ENCODE assay signal across 8 mouse cellular contexts in genomic region chr5:136245541-136246451, GRCm38 (mm10). TPM values are rescaled to one million over a fixed set of nuclear protein-coding genes. Genes with fewer than 3 reads are reported as not detected.
A peak's percentile ranks its signal among the peaks of the same experiment; 100 is the strongest.
DNase-seq lines count a peak whose midpoint lies in the region; ATAC-seq and TF ChIP-seq lines count a peak whose summit lies in the region.

No protein-coding gene starts in this region.

- peaks cover 9% of the 10 kb centered on the region for H3K27me3 ChIP-seq in liver, embryonic 14.5 days (ENCODE audit: control insufficient read depth, insufficient read depth, low read length)

- WGBS in liver, embryonic 14.5 days (ENCODE audit: insufficient replicate concordance): 22% methylated on average over 15 of the region's 15 CpGs

- peak overlapping the region in 1 of 2 experiments; percentile 7; a peak in 1 of 4 replicates for H3K4me3 ChIP-seq in liver, embryonic 14.5 days (ENCODE audit: insufficient read depth in 1 of 2, low read depth in 2 of 2, low read length in 2 of 2)

- no peaks in the 10 kb centered on the region for H3K9me3 ChIP-seq in liver, embryonic 14.5 days (ENCODE audit: control insufficient read depth, low read length)

- TF ChIP-seq CTCF in liver, embryonic 14.5 days (IDR thresholded peaks at IDR 0.05; ENCODE audit: low read depth): no peak

- H3K36me3 ChIP-seq in liver, embryonic 14.5 days (replicated peaks; ENCODE audit: control insufficient read depth, insufficient read depth, low read depth): no peaks in the 10 kb centered on the region

- no peak for ATAC-seq in liver, embryonic 14.5 days (ENCODE audit: insufficient read depth)

- no peak for TF ChIP-seq EP300 in liver, embryonic 14.5 days (IDR thresholded peaks at IDR 0.05; ENCODE audit: low read depth)

- no peak overlapping the region for H3K9ac ChIP-seq in liver, embryonic 14.5 days (replicated peaks)

- DNase-seq in adrenal gland, adult 2 months: peak; percentile 28
- no peak for DNase-seq in adrenal gland, postnatal 10 days
- peak; percentile 16 for DNase-seq in urinary bladder, postnatal 14 days (ENCODE audit: low spot score)
- DNase-seq in urinary bladder, adult 2 months (ENCODE audit: low spot score): no peak
- no peak for DNase-seq in liver, embryonic 14.5 days (ENCODE audit: low read depth in 3 of 3, low spot score in 3 of 3)
- DNase-seq in c-Kit-positive CD71-positive TER-119-positive erythroid progenitor cells, embryonic 14.5 days (ENCODE audit: low spot score): no peak
- DNase-seq in layer of hippocampus, postnatal 25 days (ENCODE audit: extremely low spot score in 1 of 2, low spot score in 1 of 2): no peak
- DNase-seq in right cerebral cortex, postnatal 4 days: no peak

- H3K4me2 ChIP-seq in liver, embryonic 14.5 days (ENCODE audit: low read depth): peak overlapping the region; percentile 72

- no peak overlapping the region for H3K27ac ChIP-seq in liver, embryonic 14.5 days

- H3K4me1 ChIP-seq in liver, embryonic 14.5 days (replicated peaks; ENCODE audit: control insufficient read depth in 2 of 2, insufficient read depth in 2 of 2, low read length in 1 of 2): 0 out of 4 replicates have a peak, but pooled peaks cover 0 to 3% of the 10 kb centered on the region in 2 experiments

RNA-seq across cellular contexts. Expression of gene Sh2b2, which starts 0.6 kb away (rescaled TPM):
- 10 to 100 TPM; 27.0 to 30.0 TPM for total RNA-seq in adrenal gland, adult 2 months (2021)
- polyA plus RNA-seq in adrenal gland, adult 2 months (2012; rRNA removed): 57.6 and 89.9 TPM in 2 replicates
- total RNA-seq in adrenal gland, postnatal 10 days (2021): 10 to 100 TPM; 29.1 to 30.7 TPM
- 1.8 and 2.2 TPM in 2 replicates for polyA plus RNA-seq in urinary bladder, adult 2 months (2012; rRNA removed)
- polyA plus RNA-seq in liver, embryonic 14.5 days (2012; rRNA removed): 1.8 and 8.5 TPM in 2 replicates
- polyA plus RNA-seq in liver, embryonic 14.5 days (2014; fragmentation: Nextera tagmentation; extraction: Ambion mirVana): 1.4 and 1.5 TPM in 2 replicates
- 1 to 10 TPM; 5.7 to 6.4 TPM for total RNA-seq in layer of hippocampus, postnatal 25 days (2021)

RNA-seq across cellular contexts. Expression of gene Prkrip1, which starts 47.0 kb away (rescaled TPM):
- 10 to 100 TPM; 33.7 to 34.5 TPM for total RNA-seq in adrenal gland, adult 2 months (2021)
- 2.5 and 4.3 TPM in 2 replicates for polyA plus RNA-seq in adrenal gland, adult 2 months (2012; rRNA removed)
- 10 to 100 TPM; 30.0 to 33.2 TPM for total RNA-seq in adrenal gland, postnatal 10 days (2021)
- polyA plus RNA-seq in urinary bladder, adult 2 months (2012; rRNA removed): 20.8 and 23.3 TPM in 2 replicates
- polyA plus RNA-seq in liver, embryonic 14.5 days (2012; rRNA removed): 5.6 and 16.0 TPM in 2 replicates
- 25.0 and 32.2 TPM in 2 replicates for polyA plus RNA-seq in liver, embryonic 14.5 days (2014; fragmentation: Nextera tagmentation; extraction: Ambion mirVana)
- total RNA-seq in layer of hippocampus, postnatal 25 days (2021): 10 to 100 TPM; 32.8 to 42.6 TPM

Comparison
In these comparisons a context has a peak if more than half of its experiments do, and no peak if none do; other contexts are left out.
1. DNase-seq: peak in adrenal gland, adult 2 months (single experiment) and urinary bladder, postnatal 14 days (single experiment); none in adrenal gland, postnatal 10 days (single experiment), urinary bladder, adult 2 months (single experiment), liver, embryonic 14.5 days (0 of 3), c-Kit-positive CD71-positive TER-119-positive erythroid progenitor cells, embryonic 14.5 days (single experiment), layer of hippocampus, postnatal 25 days (0 of 2) and right cerebral cortex, postnatal 4 days (single experiment).